Mouse (Mus musculus) right cerebral cortex, adult 2 months (tissue): ENCODE data around the gene Ddx41.

Experiments used
- DNase-seq, 2 experiments: peaks; one replicate each; pipeline ENCODE4 v3.0.0; 2021 to 2022; ENCODE audit warnings: low spot score in 2 of 2

Gene Ddx41

GRCm38 (mm10) chr13:55542891-55543290, 6.4 kb upstream of the Ddx41 start:
- no peak for DNase-seq

- peak in 1 of 2 experiments; percentile 37 for DNase-seq
These were observed 4.5 kb upstream of the Ddx41 start for GRCm38 (mm10) chr13:55540933-55541332.

- DNase-seq = no peak
These were observed 663 bp downstream of the Ddx41 start for GRCm38 (mm10) chr13:55535796-55536193.

- no peak for DNase-seq
These were observed 1.3 kb downstream of the Ddx41 start for GRCm38 (mm10) chr13:55535191-55535590.

GRCm38 (mm10) chr13:55529198-55529915, 7.1 kb downstream of the Ddx41 start, which contains the start of gene Dok3:
Gene Dok3, minus strand, starts transcription at chr13:55529296.
- DNase-seq = no peak

GRCm38 (mm10) chr13:55527834-55528772, 8.4 kb downstream of the Ddx41 start:
- DNase-seq = no peak

GRCm38 (mm10) chr13:55527212-55527611, 9.2 kb downstream of the Ddx41 start:
- DNase-seq = no peak

GRCm38 (mm10) chr13:55525733-55526553, 10.5 kb downstream of the Ddx41 start:
- DNase-seq = no peak

GRCm38 (mm10) chr13:55523951-55524600, 12.4 kb downstream of the Ddx41 start:
- DNase-seq = no peak

- DNase-seq = no peak
These were observed 13.2 kb downstream of the Ddx41 start for GRCm38 (mm10) chr13:55523278-55523677.

GRCm38 (mm10) chr13:55522730-55523129, 13.7 kb downstream of the Ddx41 start:
- DNase-seq = no peak

GRCm38 (mm10) chr13:55519606-55520005, 16.9 kb downstream of the Ddx41 start:
- DNase-seq = no peak

- peak; percentile 94 to 95 for DNase-seq
These were observed 19.5 kb downstream of the Ddx41 start for GRCm38 (mm10) chr13:55516955-55517354.

GRCm38 (mm10) chr13:55513828-55514227, 22.6 kb downstream of the Ddx41 start:
- DNase-seq = no peak

GRCm38 (mm10) chr13:55513111-55513748, 23.2 kb downstream of the Ddx41 start, which contains the start of gene Pdlim7:
Gene Pdlim7, minus strand, starts transcription at chr13:55513676.
- DNase-seq = peak; percentile 80 to 87

- DNase-seq = no peak
These were observed 24.0 kb downstream of the Ddx41 start for GRCm38 (mm10) chr13:55512379-55513031.

GRCm38 (mm10) chr13:55511492-55511861, 25.0 kb downstream of the Ddx41 start:
- DNase-seq = no peak

- DNase-seq = no peak
These were observed 25.6 kb downstream of the Ddx41 start for GRCm38 (mm10) chr13:55510668-55511491.

- DNase-seq = no peak
These were observed 26.2 kb downstream of the Ddx41 start for GRCm38 (mm10) chr13:55510332-55510667.
